Mouse (Mus musculus) left cerebral cortex, postnatal 25 days (tissue): ENCODE results near the gene Rad51b. TPM values are rescaled to one million over a fixed set of nuclear protein-coding genes. Genes with fewer than 3 reads are reported as not detected.

ENCODE experiments used
- DNase-seq, 2 experiments: peaks; one replicate each; pipeline ENCODE4 v3.0.0; 2022; ENCODE audit warnings: low spot score in 2 of 2, mixed read lengths in 1 of 2
- intact Hi-C: fragments of 180-260 bp; cut with DNase I; formaldehyde crosslinking; loops from one replicate; pipeline ENCODE4 v1.15.1; 2025
- total RNA-seq, 2 experiments: library from RNA; stranded (reverse); gene quantifications; 2 replicates each; pipeline ENCODE4 v1.2.3; 2021

The Rad51b gene
- total RNA-seq, 2 experiments from 2014 or later: 0.32 TPM; not detected in 1

DNA sequence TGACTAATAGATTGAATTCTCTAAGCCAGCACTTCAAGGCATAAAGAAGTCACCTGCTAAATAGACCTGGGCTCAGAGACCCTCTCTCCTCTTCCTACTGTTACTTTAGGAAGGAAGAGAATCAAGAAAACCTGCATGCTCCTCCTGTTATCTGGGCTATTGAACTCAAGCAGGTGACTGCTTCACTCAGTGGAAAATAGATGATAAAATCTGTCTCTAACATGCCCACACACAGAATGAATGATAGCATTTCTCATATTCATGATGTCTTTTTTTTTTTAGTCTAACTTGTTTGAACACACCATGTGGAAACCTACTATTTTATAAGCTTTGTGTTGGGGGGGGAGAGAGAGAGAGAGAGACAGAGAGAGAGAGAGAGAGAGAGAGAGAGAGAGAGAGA is 352.7 kb downstream of the Rad51b start:
- intact Hi-C loops: no loop called here

DNA sequence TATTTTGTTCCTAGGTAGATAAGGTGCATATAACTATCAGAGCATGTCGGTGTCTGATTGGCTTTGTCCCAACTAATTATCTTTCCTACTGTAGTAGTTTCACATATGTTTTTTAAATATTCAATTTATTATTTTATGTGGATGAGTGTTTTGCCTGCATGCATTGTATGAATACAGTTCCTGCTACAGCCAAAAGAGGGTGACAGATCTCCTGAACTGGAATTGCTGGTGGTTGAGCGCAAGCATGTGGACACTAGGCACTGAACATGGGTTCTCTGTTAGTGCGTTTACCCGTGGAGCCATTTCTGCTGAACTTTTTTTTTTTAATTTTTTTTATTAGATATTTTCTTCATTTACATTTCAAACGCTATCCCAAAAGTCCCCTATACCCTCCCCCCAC is 358.1 kb downstream of the Rad51b start:
- intact Hi-C loops: no loop called here

More for the DNA sequence above, 352.7 kb downstream of the Rad51b start:
- no peak for DNase-seq

DNA sequence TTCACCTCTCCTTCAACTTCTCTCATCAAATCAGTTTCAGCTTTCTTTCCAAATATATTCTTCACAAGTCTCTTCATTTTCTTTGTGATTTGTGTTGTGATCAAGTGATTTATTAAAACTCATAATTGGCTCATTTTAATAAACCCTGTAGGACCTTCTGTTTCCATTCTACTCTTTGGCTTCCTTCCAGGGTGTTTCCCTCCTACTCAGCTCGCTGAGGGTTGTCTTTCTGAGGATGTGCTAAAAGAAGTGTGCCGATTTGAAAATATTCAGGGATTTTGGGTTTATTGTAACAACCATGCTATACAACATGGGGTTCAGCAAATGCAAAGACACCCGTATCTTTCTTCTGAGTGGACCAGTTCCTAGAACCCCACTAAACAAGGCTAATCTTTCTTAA is 361.8 kb downstream of the Rad51b start:
- intact Hi-C loops: no loop called here
- DNase-seq: no peak

More for the DNA sequence above, 358.1 kb downstream of the Rad51b start:
- DNase-seq: no peak

DNA sequence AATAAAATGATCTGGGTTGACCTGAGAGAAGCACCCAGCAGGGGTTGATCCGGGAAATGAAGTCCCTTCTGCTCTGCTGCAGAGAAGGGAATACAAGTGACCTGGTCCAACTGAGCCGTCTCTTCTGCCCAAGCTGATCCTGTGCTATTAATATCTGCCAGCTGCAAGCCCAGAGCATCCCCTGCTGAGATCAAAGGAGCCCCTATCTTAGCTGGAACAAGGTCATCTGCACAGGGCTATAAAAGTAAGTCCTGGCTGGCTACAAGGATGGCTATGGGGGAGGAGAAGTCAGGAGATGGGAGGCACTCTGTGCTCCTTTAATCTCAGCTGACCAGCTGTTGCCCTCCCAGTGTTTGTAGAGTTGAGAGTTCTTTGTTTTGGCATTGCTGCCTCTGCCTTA is 364.2 kb downstream of the Rad51b start:
- DNase-seq: no peak
- intact Hi-C loops: loop anchor here (5.0 kb wide), 1 partner anchor 71 kb away; no protein-coding TSS in a partner anchor

DNA sequence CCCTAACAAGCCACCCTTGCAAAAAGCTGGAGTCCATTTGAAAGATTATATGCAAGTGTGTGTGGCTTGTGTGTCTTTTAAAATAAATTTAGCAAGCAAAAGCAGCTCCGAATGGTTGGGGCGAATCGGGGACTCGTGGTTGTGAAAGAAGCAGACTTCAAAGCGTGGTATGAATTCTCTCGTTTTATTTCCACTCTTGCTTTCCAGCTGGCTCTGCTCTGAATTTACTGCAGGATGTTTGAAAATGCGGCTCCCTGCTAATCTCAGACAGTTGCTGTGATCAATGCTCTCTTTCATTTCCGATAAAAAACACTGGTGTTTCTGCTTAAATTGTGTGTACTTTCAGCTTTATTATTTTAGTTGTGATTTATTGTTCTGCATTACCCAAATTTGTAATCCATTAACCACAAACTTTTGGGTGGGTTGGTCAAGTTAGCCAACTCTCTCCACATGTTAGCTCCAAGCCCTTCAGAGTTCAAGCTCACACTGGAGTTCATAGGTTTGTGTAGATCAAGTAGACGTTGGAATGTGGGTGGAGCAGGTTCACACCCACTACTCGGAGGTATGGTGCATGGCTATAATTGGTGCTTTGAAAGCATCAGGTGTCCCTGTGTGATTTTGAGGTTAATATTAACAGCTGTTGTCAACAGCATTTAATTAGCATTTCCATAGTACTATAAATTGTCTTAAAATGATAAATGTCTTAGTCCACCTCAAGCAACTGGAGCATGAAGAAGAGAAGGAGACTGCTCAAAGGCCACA is 366.2 kb downstream of the Rad51b start:
- DNase-seq: peak; percentile 42 to 90
- intact Hi-C loops: loop anchor here (5.0 kb wide), 1 partner anchor 69 kb away; no protein-coding TSS in a partner anchor

DNA sequence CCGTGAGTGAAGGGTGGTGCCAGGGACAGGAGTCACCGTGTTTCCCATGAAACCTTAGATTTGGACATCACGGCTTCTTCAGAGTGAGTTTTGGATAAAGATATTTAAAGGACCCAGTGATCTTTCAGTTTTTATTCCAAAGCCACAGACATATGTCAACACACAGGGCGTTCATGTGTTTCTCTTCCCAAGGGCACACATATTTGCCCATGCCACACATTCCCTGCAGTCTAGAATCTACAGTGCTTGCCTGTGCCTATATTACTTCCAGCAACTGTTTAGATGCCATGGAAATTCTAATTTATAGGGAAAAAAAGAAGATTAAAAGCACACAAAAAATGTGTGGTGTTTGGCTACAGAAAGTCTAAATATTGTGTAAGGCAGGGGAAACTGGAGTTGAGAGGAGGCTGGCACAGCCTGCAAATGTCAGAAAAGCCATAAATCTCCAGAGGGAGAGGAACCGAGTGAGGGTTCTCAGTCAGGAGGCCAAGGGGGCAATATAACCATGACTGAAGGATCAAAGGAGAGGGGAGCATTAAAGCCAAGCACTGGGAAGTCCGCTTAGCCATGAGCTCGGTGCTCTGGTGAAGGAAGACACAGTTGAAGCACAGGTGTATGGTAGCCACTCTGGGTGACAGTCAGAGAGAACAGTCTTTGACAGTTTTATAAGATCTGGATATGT is 367.0 kb downstream of the Rad51b start:
- intact Hi-C loops: loop anchor here (5.0 kb wide), 1 partner anchor 68 kb away; no protein-coding TSS in a partner anchor
- no peak for DNase-seq

DNA sequence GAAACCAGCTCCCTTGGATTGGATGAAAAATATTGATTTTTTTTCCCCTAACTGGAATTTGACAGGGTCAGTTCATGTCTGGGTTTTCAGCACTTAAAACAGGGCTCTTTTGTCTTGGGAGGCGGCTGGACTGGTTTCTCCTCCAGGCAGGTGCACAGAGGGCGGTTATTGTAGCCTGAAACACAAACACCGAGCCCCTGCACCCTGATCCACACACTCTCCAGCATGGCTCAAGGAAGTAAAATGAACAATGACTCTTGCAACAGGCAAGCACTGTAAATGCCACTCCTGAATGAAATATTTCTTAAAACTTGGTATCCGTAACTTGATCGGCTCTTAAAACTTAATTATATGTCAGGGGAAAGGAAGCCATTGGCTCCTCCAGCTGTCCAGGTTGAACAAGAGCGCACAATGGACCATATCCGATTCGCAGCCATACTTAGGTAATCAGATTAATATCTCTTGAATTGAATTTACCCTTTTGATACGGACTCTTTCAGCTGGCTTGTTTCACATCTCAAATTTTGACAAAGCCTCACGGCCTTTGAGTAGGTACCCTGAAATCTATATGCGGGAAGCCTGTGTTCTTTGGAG is 377.9 kb downstream of the Rad51b start:
- intact Hi-C loops: no loop called here
- DNase-seq: no peak

DNA sequence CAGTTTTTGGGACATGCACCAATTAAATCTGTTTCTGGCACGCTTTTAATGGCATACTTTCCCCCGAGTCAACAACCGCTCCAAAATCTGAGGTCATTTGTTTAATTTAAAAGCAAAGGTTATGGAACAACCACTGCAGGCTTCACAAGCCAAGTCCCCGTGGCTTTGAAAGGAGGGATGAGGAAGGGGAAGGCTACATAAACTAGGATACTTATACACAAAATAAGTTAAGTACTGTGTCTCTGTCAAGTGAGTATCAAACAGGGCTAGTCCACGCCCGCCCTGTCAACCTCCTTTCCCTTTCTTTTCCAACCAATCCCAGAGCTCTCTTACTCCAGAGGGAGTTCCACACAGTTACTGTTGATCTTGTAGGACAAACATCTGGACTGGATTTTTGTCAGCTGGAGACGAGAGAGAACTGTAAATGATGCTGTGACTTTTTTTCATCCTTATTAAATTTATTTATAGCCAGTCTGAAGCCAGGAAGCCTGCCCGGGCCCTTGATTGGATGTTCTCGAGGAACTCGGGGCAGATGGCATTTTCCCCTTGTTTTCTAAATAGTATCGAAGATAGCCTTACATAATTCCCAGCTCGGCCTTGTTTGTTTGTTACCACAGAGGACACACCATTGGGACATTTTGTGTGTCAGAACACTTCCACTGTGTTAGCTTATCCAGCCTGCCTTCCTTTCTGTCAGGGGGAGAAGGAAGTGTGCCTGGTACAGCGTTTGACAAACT is 378.5 kb downstream of the Rad51b start:
- intact Hi-C loops: no loop called here
- DNase-seq: peak in 1 of 2 experiments; percentile 23

DNA sequence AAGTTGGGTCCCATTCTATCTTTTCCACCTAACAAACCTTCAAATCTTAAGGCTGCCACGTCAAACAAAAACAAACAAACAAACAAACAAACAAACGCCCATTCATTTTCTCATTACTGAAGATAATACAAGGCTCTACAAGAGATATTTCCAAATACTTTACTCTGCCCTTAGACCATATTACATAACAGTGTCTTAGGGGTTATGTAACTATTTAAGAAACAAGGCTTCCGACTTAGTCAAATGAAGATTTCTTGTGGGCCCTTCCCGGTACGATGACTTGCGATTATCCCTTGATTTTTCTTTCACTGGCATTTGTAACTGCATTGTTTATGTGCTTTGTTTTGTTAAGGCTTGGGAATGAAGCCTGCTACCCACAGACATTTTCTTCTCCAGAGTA is 379.2 kb downstream of the Rad51b start:
- intact Hi-C loops: no loop called here
- DNase-seq: no peak

DNA sequence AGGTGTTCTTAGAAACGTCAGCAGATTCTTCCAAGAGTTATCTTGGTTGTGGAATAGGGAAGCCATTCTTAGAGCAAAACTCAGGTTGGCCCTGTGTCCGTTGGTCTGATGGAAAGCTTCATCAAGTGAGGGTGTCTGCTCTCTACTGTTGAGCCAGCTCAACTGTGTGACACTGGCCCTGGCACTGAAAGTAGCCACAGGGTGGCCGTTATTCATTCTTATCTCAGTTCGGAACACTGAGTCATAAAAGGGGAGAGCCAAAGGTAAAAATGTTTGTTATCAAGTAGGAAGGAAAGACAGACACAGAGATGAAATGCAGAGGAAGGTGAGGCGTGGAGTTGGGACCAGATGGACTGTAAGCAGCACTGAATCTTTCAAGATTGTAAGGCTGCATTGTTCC is 379.8 kb downstream of the Rad51b start:
- DNase-seq: no peak
- intact Hi-C loops: no loop called here

DNA sequence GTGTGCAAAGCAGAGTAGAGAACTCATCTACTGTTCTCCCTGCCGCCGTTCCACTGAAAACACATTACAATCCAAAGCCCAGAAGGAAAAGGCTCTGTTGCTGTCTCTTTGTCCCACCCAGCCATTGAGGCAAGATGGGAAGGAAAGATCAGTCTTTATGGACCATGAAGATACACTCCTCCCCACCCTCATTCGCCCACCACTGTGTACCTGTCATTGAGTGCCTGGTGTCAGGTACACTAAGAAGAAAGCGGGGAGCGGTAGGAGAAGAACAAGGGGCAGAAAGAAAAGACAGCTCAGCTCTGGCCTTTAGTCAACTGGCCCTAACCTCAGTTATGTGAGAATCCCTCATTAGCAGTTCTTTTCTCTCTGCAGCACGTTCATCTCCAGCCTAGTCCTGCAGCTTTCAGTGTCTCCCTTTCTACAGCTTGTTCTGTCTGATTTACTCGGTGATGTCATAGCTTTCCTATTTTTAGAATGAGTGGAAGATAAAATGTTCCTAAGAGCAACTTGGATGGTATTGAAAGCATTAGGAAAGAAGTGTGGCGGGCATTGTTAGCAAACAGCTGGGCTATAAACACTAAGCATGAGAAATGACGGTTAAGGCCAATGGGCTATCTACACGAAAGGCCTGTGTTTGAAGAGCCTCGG is 382.3 kb downstream of the Rad51b start:
- DNase-seq: peak in 1 of 2 experiments; percentile 34

DNA sequence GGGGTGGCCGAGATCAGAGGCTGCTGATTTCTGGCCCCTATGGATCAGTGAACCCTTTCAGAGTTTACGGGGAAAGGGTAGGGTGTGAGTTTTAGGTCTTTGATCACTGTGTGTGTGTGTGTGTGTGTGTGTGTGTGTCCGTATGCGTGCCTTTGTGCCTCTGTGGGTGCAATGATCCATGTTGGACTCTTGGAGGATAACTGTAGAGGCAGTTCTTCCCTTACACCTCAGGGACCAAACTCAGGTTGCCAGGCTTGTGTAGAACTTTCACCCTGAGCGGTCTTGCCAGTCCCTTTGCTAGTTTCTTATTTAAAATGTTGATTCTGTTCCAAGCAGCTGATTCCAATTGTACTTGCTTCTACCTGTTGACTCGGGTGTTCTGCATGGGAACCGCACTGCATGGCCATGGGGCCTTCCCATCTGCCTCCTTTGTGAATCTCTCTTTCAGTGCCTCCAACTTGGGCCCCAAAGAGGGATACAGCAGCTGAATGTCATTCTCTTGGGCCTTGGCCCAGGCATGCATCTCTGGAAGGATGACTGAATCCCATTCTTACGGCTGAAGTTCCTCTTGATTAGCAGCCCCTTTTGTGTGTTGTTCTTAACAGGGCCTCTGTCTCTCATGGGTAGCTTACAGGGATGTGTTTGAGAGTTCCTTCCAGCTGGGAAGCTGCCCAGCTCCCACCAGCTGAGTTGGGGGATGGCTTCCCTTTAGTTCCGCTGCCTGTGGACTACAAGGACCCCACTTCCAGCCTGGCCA is 383.0 kb downstream of the Rad51b start:
- peak; percentile 14 to 52 for DNase-seq
- intact Hi-C loops: loop anchor here (2.0 kb wide), 1 partner anchor 53 kb away; no protein-coding TSS in a partner anchor

More for the DNA sequence above, 382.3 kb downstream of the Rad51b start:
- intact Hi-C loops: no loop called here

DNA sequence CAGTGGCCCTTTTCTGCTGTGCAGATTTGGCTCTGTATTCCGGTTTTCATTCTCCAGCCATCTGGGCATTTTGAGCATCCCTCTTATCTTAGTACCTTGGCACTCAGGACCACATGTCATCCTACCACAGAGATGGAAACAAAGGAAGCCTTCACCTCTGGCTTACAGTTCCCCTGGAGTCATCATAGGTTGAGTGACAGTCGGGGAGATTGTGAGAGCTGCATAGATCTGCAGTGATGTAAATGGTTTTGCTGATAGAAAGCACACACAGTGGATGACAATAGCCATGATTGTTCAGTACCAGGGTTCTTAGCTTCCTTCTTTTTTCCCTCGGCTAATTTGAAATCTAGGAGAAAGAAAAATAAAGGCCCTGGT is 383.6 kb downstream of the Rad51b start:
- intact Hi-C loops: loop anchor here (2.0 kb wide), 1 partner anchor 52 kb away; no protein-coding TSS in a partner anchor
- DNase-seq: no peak

DNA sequence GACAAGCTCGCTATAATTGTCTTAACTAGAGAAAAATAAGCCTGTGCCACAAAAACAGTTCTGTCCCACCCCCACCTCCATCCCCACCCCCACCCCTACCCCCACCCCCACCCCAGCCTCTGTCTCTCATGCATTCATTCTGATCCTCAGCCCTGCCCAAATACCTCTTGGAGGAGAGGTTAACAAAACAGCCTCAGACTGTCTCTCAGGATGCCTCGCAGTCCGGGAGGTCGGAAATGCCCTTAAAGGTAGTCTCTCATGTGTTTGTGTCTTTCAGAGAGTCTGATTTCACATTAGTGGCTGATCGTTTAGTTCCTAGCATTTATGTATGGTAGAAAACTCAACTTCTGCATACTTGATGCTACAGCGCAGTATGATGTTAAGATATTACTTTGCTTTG is 384.5 kb downstream of the Rad51b start:
- intact Hi-C loops: loop anchor here (2.0 kb wide), 1 partner anchor 51 kb away; no protein-coding TSS in a partner anchor
- DNase-seq: no peak

DNA sequence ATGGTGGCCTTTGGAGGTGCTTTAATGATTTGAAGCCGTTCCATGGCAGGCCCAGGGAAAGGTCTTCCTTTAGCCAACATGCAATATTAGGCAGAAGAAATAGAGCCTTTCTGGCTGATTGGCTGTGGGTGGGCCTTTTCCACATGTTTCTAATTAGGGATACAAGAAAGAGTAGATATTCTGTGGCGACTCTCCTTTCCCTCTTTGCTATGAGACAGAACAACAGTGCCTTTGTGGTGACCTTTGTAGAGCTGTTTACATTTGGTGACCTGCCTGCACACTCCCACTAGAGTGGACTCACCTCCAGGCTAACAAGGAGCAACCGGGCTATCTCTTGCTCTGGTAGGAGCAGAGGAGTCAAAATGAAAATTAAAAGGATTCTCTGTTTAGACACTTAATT is 386.3 kb downstream of the Rad51b start:
- DNase-seq: no peak
- intact Hi-C loops: no loop called here

DNA sequence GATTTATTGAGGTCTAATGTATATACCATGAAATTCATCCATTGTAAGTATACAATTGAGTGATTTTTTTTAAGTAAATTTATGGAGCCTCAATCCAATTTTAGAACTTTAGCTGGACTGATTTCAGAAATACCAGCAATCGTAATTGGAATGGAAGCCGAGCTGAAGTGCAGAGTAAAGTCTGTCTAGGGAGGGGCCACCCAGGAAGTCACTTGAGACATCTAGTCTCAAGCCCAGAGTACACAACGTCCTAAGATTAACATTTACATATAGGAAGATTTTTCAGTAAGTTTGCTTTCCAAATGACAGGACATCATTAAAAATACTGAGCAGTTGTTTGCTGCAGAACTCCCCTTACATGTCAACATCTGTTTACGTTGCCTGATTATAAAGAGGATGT is 386.7 kb downstream of the Rad51b start:
- intact Hi-C loops: no loop called here
- DNase-seq: no peak

DNA sequence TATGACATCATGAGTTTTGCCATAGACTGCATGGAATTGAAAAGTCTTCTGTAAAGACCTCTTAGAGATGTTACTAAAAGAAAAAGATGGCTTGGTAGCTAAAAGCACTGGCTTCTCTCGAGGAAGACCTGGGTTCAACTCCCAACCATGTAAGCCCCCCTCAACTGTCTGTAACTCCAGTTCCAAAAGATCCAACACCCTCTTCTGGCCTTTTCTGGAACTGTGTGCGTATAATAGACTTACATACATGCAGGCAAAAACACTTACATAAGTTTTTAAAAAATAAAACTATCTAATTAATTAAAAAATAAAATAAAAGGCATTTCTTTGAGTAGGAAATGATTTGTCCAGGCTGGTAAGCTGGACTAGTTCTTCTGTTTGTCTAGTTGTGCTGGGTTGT is 387.3 kb downstream of the Rad51b start:
- intact Hi-C loops: no loop called here
- no peak for DNase-seq

DNA sequence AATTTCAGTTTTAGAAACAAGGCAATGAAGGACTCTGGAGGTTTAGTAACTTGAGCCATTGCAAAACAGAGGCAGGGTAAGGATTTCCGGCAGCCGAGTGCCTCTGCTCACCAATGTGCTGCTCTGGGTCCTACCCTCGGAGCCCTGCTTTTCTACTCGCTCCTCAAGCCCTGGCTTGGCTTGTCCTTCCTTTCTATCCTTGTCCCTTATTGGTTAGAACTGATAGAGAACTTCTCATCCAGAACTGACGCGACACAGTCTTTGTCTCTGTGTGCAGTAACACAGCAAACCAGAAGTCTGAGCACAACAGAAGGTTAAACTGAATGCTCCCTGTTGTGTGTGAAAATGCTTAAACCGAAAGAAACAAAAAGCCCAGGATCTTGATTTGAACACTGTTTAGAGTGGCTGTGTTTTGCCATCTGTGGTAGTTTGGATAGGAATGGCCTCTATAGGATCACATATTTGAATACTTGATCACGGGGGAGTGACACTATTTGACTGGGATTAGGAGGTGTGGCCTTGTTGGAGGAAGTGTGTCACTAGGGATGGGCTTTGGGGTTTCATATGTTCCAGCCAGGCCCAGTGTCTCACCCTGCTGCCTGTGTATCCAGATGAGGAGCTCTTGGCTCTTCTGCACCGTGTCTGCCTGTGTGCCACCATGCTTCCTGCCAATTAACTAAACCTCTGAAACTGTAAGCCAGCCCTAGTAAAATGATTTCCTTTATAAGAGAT is 389.7 kb downstream of the Rad51b start:
- DNase-seq: no peak
- intact Hi-C loops: no loop called here
